Mouse (Mus musculus) cerebellum, postnatal 25 days (tissue): ENCODE measurements around the gene Sdf2.
"Not testable (repeated sequence)": the region's sequence is repeated elsewhere in the genome, so short reads cannot be mapped to it uniquely, and the experiment has no call there.

ENCODE experiments used
- DNase-seq, 2 experiments: peaks; one replicate each; pipeline ENCODE4 v3.0.0; 2021; ENCODE audit warnings: mixed read lengths in 2 of 2

The Sdf2 gene

GRCm38 (mm10) chr11:78262550-78262949, 17.0 kb downstream of the Sdf2 start:
- DNase-seq, result peak; percentile 35 to 70

- DNase-seq, result no peak
These were observed 20.0 kb downstream of the Sdf2 start for GRCm38 (mm10) chr11:78265571-78265970.

GRCm38 (mm10) chr11:78271986-78272385, 26.4 kb downstream of the Sdf2 start:
- no peak for DNase-seq

- DNase-seq, result no peak
These were observed 30.1 kb downstream of the Sdf2 start for GRCm38 (mm10) chr11:78275596-78275995.

- DNase-seq, result not testable (repeated sequence)
These were observed 30.6 kb downstream of the Sdf2 start for GRCm38 (mm10) chr11:78276169-78276568.

GRCm38 (mm10) chr11:78278853-78279252, 33.3 kb downstream of the Sdf2 start:
- no peak for DNase-seq

- DNase-seq, result no peak
These were observed 34.0 kb downstream of the Sdf2 start for GRCm38 (mm10) chr11:78279586-78279985.

- no peak for DNase-seq
These were observed 43.7 kb downstream of the Sdf2 start for GRCm38 (mm10) chr11:78289146-78289763.

- DNase-seq, result no peak
These were observed 45.1 kb downstream of the Sdf2 start, which contains the start of gene BC030499 for GRCm38 (mm10) chr11:78290654-78291053. Gene BC030499 (plus strand): TSS chr11:78290841.

GRCm38 (mm10) chr11:78294585-78294984, 49.0 kb downstream of the Sdf2 start:
- DNase-seq, result no peak

- no peak for DNase-seq
These were observed 55.4 kb downstream of the Sdf2 start for GRCm38 (mm10) chr11:78300917-78301316.

GRCm38 (mm10) chr11:78301357-78302084, 56.0 kb downstream of the Sdf2 start, which contains the start of gene Spag5:
Gene Spag5 (plus strand): TSS chr11:78301529.
- peak; percentile 87 to 91 for DNase-seq
